Mouse (Mus musculus) embryonic facial prominence, embryonic 11.5 days (tissue): ENCODE measurements at regions not wholly inside any gene's neighbourhood (a gene's known extent, or its start where the extent isn't known, plus 50 kb on each side); places are given as distances from the start of the nearest gene placed in this dataset.
A peak's percentile ranks its signal among the peaks of the same experiment; 100 is the strongest.

ENCODE experiments used
- ATAC-seq: fragments of 200-750 bp; cut with Nextera tagmentation; replicated peaks from 2 replicates; pipeline ENCODE4 v1.8.0; 2017; ENCODE audit warnings: low read depth; ENCODE audit not compliant: insufficient number of reproducible peaks, low FRiP score, low TSS enrichment
- DNase-seq: peaks from one replicate; pipeline ENCODE4 v3.0.0-alpha.2; 2015; ENCODE audit warnings: low spot score
- H3K27ac ChIP-seq: fragments of 300-500 bp; sonication (generic); replicated peaks from 2 replicates; pipeline ENCODE4 v1.5.1; 2014; ENCODE audit warnings: mild to moderate bottlenecking, low read depth, low read length, control low read depth
- H3K27me3 ChIP-seq: fragments of 300-500 bp; sonication (generic); 2 replicates; pipeline ENCODE4 v1.6.1; 2014; ENCODE audit warnings: mild to moderate bottlenecking, low read length, moderate library complexity, mixed read lengths; ENCODE audit not compliant: control insufficient read depth, insufficient read depth
- H3K36me3 ChIP-seq: fragments of 300-500 bp; sonication (generic); replicated peaks from 2 replicates; pipeline ENCODE4 v1.6.1; 2014; ENCODE audit warnings: low read depth, mild to moderate bottlenecking, low read length, moderate library complexity, mixed read lengths; ENCODE audit not compliant: control insufficient read depth, insufficient read depth
- H3K4me1 ChIP-seq: fragments of 300-500 bp; sonication (generic); 2 replicates; pipeline ENCODE4 v1.6.1; 2014; ENCODE audit warnings: low read length, mixed read lengths; ENCODE audit not compliant: control insufficient read depth, insufficient read depth
- H3K4me2 ChIP-seq: fragments of 300-500 bp; sonication (generic); 2 replicates; pipeline ENCODE4 v1.6.1; 2014; ENCODE audit warnings: low read depth, mild to moderate bottlenecking, control low read depth, low read length, moderate library complexity
- H3K4me3 ChIP-seq: fragments of 300-500 bp; sonication (generic); 2 replicates; pipeline ENCODE4 v1.5.1; 2014; ENCODE audit warnings: low read depth, low read length, control low read depth
- H3K9ac ChIP-seq: fragments of 300-500 bp; sonication (generic); replicated peaks from 2 replicates; pipeline ENCODE4 v1.6.1; 2014; ENCODE audit warnings: mild to moderate bottlenecking, control low read depth, low read length
- H3K9me3 ChIP-seq: fragments of 300-500 bp; sonication (generic); replicated peaks from 2 replicates; pipeline ENCODE4 v1.6.1; 2016; ENCODE audit warnings: mild to moderate bottlenecking, low read length, inconsistent platforms, mixed read lengths; ENCODE audit not compliant: control insufficient read depth
- WGBS: fragments of 180-500 bp; shearing (Covaris S2); extraction: QIAGEN DNeasy Blood & Tissue Kit; methylation state at CpG from one replicate; pipeline ENCODE4 v1.1.7; 2014; 5-methylcytosine and 5-hydroxymethylcytosine counted together

DNA sequence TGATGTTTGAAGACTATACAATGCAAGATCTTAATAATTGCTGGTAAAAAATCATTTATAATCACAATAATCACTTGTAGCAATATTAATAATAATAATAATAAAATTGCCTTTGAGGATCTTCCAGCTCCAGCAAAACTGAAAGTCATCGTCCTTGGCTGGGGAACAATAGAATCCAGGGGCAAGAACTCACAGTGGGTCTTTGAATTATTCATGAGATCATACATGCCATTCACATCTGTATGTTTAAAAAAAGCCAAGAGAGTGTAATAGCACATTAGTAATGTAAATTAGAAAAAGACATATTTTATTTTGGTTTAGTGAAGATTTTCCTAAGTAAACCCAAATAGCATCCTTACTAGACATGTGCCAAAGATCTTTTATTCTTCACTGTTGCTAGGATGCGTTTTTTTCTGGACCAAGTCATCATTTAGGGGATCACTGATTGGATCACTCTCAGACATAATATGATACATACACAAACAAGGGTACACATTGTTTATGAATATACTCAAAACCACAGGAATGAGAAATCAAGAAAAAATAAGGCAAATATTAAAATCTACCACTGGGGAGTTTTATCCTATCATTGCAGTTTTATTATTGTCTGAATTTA lies 392.3 kb downstream of the Atp6ap1l start:
- WGBS: 73% methylated on average over 2 of the region's 2 CpGs
- Histone ChIP-seq H3K4me2 (no peak overlapping the region), H3K36me3 (no peaks in the 10 kb centered on the region), H3K27ac (no peak overlapping the region), H3K27me3 (no peaks in the 10 kb centered on the region), H3K9ac (no peak overlapping the region), H3K4me3 (no peak overlapping the region), H3K9me3 (no peaks in the 10 kb centered on the region), H3K4me1 (no peaks in the 10 kb centered on the region)
- DNase-seq (no peak), ATAC-seq (no peak)

DNA sequence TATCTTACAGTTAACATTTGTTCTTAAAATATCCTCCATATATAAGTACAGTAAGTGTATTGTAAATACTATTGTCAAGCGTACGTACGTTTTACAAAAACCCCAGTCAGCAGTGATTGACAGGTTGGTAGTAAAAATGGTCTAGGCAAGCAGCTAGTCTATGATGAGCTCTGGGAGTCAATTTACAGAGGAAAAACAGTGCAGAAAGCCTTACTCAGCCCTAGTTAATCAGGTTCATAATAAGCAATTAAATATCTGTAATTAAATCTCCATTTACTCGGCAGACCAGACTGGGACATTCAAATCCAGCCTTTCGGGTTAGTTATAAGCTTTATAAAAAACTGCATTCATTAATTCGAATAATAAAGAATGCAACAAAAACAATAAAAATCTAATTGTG lies 394.7 kb downstream of the Atp6ap1l start:
- Histone ChIP-seq H3K9me3 (no peaks in the 10 kb centered on the region), H3K4me2 (no peak overlapping the region), H3K4me1 (no peaks in the 10 kb centered on the region), H3K27ac (no peak overlapping the region), H3K27me3 (no peaks in the 10 kb centered on the region), H3K9ac (no peak overlapping the region), H3K4me3 (no peak overlapping the region), H3K36me3 (no peaks in the 10 kb centered on the region)
- no peak for DNase-seq
- WGBS: 66% methylated on average over 6 of the region's 6 CpGs
- no peak for ATAC-seq

DNA sequence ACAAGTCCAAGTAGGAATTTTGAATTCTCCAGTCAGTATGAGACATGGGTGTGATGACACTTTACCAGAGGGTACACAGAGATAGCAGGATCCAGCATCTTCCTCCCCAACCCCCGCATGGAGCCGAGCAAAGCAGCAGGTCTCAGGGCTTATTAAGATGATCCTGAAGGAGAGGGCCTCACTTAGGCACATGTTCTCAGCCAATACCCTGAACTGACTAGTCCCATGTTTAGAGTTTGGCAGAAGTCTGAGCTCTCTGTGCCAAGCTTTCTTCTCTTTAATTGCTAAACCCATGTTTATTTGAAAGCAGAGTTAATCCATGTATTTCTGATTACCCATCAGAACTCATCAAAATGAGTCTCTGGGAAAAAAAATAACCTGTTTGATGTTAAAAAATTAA lies 402.0 kb downstream of the Atp6ap1l start:
- 71% methylated on average over 2 of the region's 2 CpGs for WGBS

DNA sequence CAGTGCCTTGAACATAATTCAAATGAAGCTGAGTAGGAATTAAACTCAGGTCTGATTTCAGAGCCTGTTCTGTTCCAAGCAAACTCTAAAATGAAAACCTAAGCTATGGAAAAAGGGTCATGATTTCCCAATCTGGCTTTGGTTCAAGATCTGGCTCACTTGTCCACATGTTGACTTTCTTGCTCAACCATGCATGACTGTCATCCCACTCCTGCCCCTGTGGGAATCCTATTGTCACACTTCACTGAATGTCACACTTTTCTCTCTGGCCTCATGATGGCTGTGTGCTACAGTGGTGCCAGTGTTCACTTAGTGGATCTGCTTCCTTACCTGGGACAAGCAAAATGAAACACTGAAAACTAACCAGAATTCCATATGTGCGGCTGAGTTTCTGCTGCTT lies 403.0 kb downstream of the Atp6ap1l start:
- 87% methylated on average over 1 of the region's 1 CpGs for WGBS
- no peaks in the 10 kb centered on the region for H3K4me1 ChIP-seq
- DNase-seq: no peak
- no peak overlapping the region for H3K4me2 ChIP-seq
- no peak overlapping the region for H3K9ac ChIP-seq
- H3K27ac ChIP-seq: no peak overlapping the region
- no peak for ATAC-seq
- no peaks in the 10 kb centered on the region for H3K9me3 ChIP-seq
- H3K27me3 ChIP-seq: no peaks in the 10 kb centered on the region
- no peak overlapping the region for H3K4me3 ChIP-seq
- H3K36me3 ChIP-seq: no peaks in the 10 kb centered on the region

More for the DNA sequence above, 402.0 kb downstream of the Atp6ap1l start:
- Histone ChIP-seq H3K4me1 (no peaks in the 10 kb centered on the region), H3K9me3 (no peaks in the 10 kb centered on the region), H3K27me3 (no peaks in the 10 kb centered on the region), H3K9ac (no peak overlapping the region), H3K27ac (no peak overlapping the region), H3K4me2 (no peak overlapping the region), H3K4me3 (no peak overlapping the region), H3K36me3 (no peaks in the 10 kb centered on the region)
- no peak for ATAC-seq
- DNase-seq: no peak

DNA sequence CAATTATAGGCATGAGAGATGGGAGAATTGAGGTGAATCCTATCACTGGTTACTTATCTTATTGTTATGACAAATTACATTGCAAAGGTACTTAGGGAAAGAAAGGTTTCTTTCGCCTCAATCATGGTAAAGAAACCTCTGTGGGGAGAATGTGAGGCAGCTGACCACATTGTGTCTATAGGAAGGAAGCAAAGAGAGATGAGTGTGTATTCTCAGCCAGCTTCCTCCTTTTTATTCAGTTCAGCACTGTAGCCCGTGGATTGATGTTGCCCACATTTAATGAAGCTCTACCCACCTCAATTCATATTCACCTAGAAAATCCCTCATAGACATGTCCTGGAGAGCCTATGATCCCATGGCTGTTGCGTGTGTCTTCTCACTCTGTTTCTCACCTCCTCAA lies 406.2 kb downstream of the Atp6ap1l start:
- ATAC-seq: no peak
- no peak for DNase-seq
- Histone ChIP-seq H3K36me3 (no peaks in the 10 kb centered on the region), H3K4me3 (no peak overlapping the region), H3K9me3 (no peaks in the 10 kb centered on the region), H3K4me2 (no peak overlapping the region), H3K27me3 (no peaks in the 10 kb centered on the region), H3K4me1 (no peaks in the 10 kb centered on the region), H3K27ac (no peak overlapping the region), H3K9ac (no peak overlapping the region)
- WGBS: 80% methylated on average over 3 of the region's 3 CpGs

DNA sequence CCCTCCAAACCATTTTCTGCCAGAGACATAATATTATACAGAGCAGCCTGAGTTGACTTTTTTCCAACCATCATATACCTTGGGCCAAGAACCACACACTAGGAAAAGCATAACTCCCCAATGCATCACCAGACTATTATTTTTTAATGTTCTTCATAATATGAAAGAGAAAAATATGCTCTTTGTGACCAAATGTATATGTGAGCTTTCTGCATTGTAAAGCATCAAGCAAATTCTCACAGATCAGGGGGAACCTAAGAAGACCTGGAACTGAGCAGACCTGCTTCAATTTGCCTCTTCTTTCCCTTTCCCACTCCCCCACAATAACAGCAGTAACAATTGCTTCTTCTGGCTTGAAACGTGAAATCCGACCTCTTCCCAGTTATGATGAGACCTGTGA lies 407.6 kb downstream of the Atp6ap1l start:
- H3K27ac ChIP-seq: no peak overlapping the region
- H3K4me3 ChIP-seq: no peak overlapping the region
- no peaks in the 10 kb centered on the region for H3K9me3 ChIP-seq
- no peaks in the 10 kb centered on the region for H3K4me1 ChIP-seq
- H3K36me3 ChIP-seq: no peaks in the 10 kb centered on the region
- H3K4me2 ChIP-seq: no peak overlapping the region
- WGBS: 51% methylated on average over 2 of the region's 2 CpGs
- no peaks in the 10 kb centered on the region for H3K27me3 ChIP-seq
- ATAC-seq (no peak), DNase-seq (no peak)
- H3K9ac ChIP-seq: no peak overlapping the region

DNA sequence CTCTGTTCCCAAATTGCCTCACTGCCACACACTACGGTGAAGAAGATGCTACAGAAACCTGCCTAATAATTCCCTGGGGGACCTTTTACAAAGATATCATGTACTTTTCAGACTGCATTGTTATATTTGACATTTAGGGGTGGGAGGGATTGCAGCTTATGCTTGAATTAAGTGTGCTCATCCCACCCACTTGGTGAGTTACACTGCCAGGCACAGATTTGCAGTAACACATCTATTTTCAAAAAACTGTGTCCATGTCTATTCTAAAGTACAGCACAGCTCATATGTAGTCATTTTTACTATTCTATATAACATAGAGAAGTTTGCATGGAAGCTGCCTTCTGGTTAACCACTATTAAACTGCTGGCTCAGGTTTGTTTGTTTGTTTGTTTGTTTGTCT lies 404.3 kb upstream of the Xrcc4 start:
- H3K36me3 ChIP-seq: no peaks in the 10 kb centered on the region

DNA sequence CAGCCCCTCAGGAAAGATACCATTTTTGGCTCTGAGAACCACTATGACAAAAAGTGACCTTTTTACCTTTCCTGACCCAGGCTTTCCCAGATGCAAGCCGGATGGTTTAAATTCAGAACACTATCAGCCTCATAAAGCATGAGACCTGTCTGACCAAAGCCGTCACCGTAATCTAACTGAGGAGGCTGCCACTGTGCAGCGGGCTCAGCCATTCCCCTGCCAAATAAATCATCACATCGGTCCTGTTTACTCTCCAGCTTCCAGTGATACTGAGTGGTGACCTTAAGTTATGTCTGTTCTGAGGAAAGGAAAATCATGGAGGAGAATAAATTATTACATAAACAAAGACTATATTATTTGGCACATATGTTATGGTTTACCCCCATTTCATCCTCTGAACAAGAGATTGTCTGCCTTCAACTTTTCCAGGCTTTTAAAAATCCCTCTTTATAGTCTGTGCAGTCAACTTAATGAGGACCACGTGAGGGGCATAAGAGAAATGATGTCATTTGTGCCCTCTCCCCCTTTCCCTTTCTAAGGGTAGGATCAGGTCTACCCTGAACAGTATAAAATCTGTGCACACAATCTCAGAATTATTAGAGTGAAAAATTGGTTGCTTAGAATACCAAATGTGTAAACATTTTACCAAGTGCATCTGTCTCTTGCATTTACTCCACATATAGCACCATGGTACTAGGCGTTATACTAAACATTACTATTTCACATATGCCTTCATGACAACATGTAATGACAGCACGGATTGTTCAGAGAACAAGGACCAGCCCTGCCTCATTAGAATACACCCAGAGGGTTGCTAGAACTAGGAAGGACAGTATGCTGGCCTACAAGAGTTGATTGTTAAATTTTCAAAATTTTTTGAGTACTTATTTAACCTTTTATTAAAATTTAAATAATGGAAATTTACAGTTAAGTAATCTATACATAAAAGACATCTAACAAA lies 401.9 kb upstream of the Xrcc4 start:
- peak; percentile 69 for DNase-seq
- H3K4me2 ChIP-seq: no peak overlapping the region

More for the DNA sequence above, 404.3 kb upstream of the Xrcc4 start:
- H3K27ac ChIP-seq: no peak overlapping the region
- no peak overlapping the region for H3K9ac ChIP-seq
- DNase-seq (no peak), ATAC-seq (no peak)
- no peak overlapping the region for H3K4me3 ChIP-seq
- H3K4me2 ChIP-seq: no peak overlapping the region
- H3K27me3 ChIP-seq: no peaks in the 10 kb centered on the region
- H3K9me3 ChIP-seq: no peaks in the 10 kb centered on the region
- WGBS: 68% methylated on average over 1 of the region's 1 CpGs
- no peaks in the 10 kb centered on the region for H3K4me1 ChIP-seq

More for the DNA sequence above, 401.9 kb upstream of the Xrcc4 start:
- Histone ChIP-seq H3K27ac (0 out of 2 replicates have a peak overlapping the region, but pooled peaks have one; percentile 44), H3K4me1 (no peaks in the 10 kb centered on the region), H3K36me3 (no peaks in the 10 kb centered on the region), H3K4me3 (no peak overlapping the region), H3K9ac (no peak overlapping the region), H3K27me3 (no peaks in the 10 kb centered on the region), H3K9me3 (no peaks in the 10 kb centered on the region)
- peak; percentile 62 for ATAC-seq
- WGBS: 33% methylated on average over 8 of the region's 8 CpGs
